Mouse (Mus musculus): ENCODE data around the gene Tmem198. TPM values are rescaled to one million over a fixed set of nuclear protein-coding genes. Genes with fewer than 3 reads are reported as not detected.

Gene Tmem198
- polyA plus RNA-seq, 1 experiment from 2014 or later, result 20.4 TPM

DNA sequence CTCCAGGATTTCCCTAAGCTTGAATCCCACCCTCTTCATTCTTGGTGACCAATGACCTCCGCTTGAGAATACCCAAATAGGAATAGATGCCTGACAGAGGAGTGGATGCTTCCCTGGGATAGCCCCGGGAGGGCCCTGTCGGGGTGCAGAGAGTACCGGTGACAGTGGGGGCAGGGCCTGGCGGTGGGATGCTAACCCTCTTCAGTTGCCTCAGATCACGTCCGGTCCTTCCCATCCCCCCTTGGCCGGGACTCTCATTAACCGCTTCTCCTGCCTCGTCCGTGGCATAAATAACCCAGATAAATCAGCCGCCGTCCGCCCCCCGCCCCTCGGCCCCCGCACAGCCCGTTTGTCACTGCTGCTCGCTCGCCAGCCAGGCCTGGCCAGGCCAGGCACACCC, 32.7 kb upstream of the Tmem198 start:
- peak overlapping the region; percentile 47 for H3K4me3 ChIP-seq

DNA sequence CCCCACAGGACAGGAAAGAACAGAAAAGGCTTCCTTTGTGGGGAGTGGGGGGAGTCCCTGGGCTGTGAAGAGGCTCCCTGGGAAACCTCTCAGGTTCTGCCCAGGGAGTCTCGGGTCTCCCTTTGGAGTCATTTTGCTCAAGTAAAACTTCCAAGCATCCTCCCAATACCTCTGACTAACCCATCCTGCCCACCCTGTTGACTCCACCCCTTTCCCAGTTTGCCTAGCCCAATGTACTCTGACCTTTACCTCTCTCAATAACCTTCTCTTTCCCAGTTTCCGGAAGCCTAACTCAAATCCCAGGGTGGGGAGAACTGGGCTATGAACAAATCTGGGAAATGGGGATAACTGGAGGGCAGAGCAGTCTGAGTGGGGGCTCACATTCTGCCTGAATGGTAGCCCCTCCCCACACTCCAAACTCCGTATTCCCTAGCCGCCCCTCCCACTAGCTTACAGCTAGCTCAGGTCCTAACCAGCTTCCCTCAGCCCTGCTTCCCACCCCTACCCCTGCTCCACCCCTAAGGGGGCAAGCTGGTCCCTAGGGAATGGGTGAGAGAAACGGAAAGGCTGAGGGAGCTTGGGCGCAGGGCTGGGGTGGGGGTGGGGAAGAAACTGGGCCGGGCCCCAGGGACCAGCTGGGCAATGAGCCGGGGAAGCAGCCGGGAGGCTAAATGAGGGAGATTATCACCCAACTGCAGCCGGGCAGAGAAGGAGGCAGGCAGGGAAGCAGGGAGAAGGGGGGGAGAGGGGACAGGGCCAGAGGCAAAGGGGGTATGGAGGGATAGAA, 31.9 kb upstream of the Tmem198 start:
- peak; percentile 54 for DNase-seq (ENCODE audit: low spot score)
- Histone ChIP-seq H3K27ac (peak overlapping the region; percentile 84), H3K4me1 (replicated peaks) (peaks cover 100% of the 10 kb centered on the region), H3K9me3 (no peaks in the 10 kb centered on the region), H3K36me3 (0 out of 2 replicates have a peak, but pooled peaks cover 2% of the 10 kb centered on the region), H3K27me3 (ENCODE audit: insufficient read depth, poor library complexity, severe bottlenecking) (peaks cover 91% of the 10 kb centered on the region), H3K4me3 (peak overlapping the region; percentile 47)
- 3% methylated on average over 10 of the region's 10 CpGs for WGBS

More for the DNA sequence above, 32.7 kb upstream of the Tmem198 start:
- DNase-seq (ENCODE audit: low spot score), result peak; percentile 52
- Histone ChIP-seq H3K27ac (peak overlapping the region; percentile 84), H3K4me1 (replicated peaks) (peaks cover 100% of the 10 kb centered on the region), H3K27me3 (ENCODE audit: insufficient read depth, poor library complexity, severe bottlenecking) (peaks cover 83% of the 10 kb centered on the region), H3K9me3 (no peaks in the 10 kb centered on the region), H3K36me3 (peaks cover 2% of the 10 kb centered on the region; the same call in 1 of the 2 replicates)
- WGBS, result under 1% methylated on average over 20 of the region's 20 CpGs

DNA sequence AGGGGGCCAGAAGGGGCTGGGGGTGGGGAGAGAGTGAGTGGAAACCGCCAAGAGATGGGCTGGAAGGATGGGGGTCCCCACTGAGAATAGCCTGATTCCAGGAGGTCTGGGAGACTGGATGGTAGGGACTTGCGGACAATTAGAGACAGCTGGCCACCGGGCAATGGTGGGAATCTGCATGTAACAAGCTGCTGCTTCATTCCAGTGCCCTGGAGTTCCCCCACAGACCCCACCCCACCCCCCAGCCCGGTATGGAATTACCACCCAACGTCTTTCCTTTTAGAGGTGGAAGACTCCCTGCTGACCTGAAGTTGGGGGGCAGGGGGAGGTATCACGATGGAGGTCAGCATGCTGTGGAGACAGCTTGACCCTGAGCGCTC, 31.3 kb upstream of the Tmem198 start:
- WGBS, result 2% methylated on average over 7 of the region's 7 CpGs
- H3K36me3 ChIP-seq, result 0 out of 2 replicates have a peak, but pooled peaks cover 2% of the 10 kb centered on the region
- peak overlapping the region; percentile 84 for H3K27ac ChIP-seq
- peak; percentile 65 for DNase-seq (ENCODE audit: low spot score)
- peaks cover 100% of the 10 kb centered on the region for H3K4me1 ChIP-seq (replicated peaks)
- H3K4me3 ChIP-seq, result peak overlapping the region; percentile 37
- H3K9me3 ChIP-seq, result no peaks in the 10 kb centered on the region
- H3K27me3 ChIP-seq (ENCODE audit: insufficient read depth, poor library complexity, severe bottlenecking), result peaks cover 92% of the 10 kb centered on the region

DNA sequence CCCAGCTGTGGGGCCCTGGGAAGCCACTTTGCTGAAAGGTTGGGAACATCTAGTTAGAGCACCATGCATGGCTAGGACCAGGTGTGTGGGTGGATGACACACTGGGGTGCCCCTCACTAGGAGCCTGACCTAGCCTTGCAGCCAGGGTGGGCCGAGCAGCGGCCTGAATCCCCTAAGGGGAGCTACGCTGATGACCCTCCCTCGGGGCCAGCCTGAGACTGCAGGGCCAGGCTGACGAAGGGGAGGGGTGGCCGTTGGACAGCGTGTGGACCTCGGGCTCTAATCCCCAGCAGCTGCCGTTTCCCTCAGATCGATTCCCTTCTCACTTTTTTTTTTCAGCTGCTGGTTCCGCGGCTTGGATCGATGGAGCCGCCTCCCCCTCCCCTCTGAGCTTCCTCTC, 30.4 kb upstream of the Tmem198 start:
- H3K27ac ChIP-seq, result peak overlapping the region; percentile 75
- no peaks in the 10 kb centered on the region for H3K9me3 ChIP-seq
- DNase-seq (ENCODE audit: low spot score), result peak; percentile 51
- H3K4me3 ChIP-seq, result peak overlapping the region; percentile 6
- H3K27me3 ChIP-seq (ENCODE audit: insufficient read depth, poor library complexity, severe bottlenecking), result peaks cover 96% of the 10 kb centered on the region
- under 1% methylated on average over 14 of the region's 14 CpGs for WGBS
- no peaks in the 10 kb centered on the region for H3K36me3 ChIP-seq
- peaks cover 100% of the 10 kb centered on the region for H3K4me1 ChIP-seq (replicated peaks)

DNA sequence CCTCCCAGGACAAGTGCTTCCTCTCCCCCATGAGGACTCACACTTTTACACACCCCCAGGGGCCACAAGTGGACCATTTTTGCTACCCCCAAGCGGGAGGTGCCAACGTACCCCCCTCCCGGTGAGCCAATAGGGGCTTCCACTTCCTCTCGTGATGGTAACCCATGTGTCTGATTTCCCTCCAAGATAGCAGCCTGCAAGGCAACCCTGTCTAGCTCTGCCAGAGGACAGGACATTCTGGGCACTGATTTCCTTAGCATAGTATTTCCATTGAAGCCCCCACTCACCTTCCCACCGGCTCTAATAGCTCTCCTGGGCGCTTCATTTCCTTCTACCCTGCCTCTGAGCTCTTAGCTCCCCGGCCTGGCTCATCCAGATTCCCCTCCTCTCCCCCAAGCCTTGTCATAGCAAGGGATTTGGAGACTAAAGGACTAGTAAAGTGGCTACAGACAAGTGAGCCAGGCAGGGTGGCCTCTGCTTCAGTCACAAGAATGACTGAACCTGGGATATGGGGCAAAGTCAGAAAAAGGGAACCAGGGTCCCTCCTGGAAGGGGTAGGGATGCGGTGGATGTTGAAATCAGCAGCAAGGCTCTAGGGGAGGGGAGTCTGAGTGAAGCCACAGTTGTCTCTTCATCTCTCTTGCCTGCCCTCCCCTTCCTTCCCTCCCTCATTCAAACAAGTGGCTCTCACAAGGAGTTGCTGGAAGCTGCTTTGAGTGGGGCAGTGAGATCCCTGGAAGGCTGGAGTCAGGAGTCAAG, 29.8 kb upstream of the Tmem198 start:
- Histone ChIP-seq H3K36me3 (no peaks in the 10 kb centered on the region), H3K9me3 (no peaks in the 10 kb centered on the region), H3K27ac (peak overlapping the region; percentile 75), H3K4me3 (peak overlapping the region; percentile 51; the same call in 1 of the 2 replicates), H3K27me3 (ENCODE audit: insufficient read depth, poor library complexity, severe bottlenecking) (peaks cover 99% of the 10 kb centered on the region), H3K4me1 (replicated peaks) (peaks cover 100% of the 10 kb centered on the region)
- peak; percentile 30 for DNase-seq (ENCODE audit: low spot score)
- 2% methylated on average over 8 of the region's 8 CpGs for WGBS

DNA sequence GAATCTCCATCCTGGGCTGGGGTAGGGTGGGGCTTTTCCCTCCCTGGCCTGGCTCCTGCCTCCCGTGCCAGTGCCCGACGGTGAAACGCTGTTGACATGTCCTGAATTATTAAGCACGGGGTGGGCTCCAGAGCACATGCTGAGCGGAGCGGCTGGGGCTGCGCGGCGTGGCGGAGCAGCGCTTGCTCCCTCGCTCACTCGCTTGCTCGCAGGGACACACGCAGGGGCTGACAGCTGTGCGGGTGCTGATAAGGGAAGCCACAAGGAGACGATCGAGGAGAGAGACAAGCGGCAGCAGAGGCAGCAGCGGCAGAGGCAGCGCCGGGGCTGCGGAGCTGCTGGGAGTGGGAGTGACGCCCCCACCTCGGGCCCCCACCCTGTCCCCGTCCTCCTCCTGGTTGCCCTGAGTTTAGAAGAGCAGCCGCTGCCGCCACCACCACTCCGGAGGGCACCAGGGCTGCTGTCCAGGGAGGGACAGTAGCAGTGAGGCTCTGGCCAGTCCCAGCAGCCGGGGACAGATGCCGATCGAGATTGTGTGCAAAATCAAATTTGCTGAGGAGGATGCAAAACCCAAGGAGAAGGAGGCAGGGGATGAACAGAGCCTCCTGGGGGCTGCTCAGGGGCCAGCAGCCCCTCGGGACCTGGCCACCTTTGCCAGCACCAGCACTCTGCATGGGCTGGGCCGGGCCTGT, 28.9 kb upstream of the Tmem198 start, which contains the start of gene Asic4:
Gene Asic4 (plus strand): TSS at position 123 of the 692 bp plus-strand sequence.
- WGBS, result 1% methylated on average over 35 of the region's 35 CpGs
- Histone ChIP-seq H3K36me3 (no peaks in the 10 kb centered on the region), H3K4me3 (peak within 1 kb of the TSS; percentile 51), H3K27me3 (ENCODE audit: insufficient read depth, poor library complexity, severe bottlenecking) (peaks cover 98% of the 10 kb centered on the region), H3K4me1 (replicated peaks) (peaks cover 98% of the 10 kb centered on the region), H3K9me3 (no peaks in the 10 kb centered on the region), H3K27ac (peak within 1 kb of the TSS; percentile 75)
- peak; percentile 50 for DNase-seq (ENCODE audit: low spot score)

DNA sequence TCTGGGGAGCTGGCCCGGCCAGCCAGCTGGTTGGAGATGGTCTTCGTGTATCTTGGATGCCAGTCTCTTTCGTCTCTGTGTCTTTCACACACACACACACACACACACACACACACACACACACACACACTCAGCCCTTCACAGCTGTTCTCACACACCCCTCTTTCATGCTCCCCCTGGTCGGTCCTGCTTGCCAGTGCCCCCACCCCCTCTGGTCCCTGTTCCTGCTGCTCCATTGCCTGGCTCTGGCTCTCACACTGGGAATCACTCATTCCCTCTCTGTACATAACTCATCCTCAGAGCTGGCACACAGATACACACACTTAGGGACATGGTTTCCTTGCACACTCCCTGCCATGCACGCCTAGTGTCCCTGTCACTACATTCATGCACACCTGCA, 27.4 kb upstream of the Tmem198 start:
- Histone ChIP-seq H3K27me3 (ENCODE audit: insufficient read depth, poor library complexity, severe bottlenecking) (peaks cover 98% of the 10 kb centered on the region), H3K36me3 (no peaks in the 10 kb centered on the region), H3K9me3 (no peaks in the 10 kb centered on the region), H3K27ac (0 out of 2 replicates have a peak overlapping the region, but pooled peaks have one; percentile 51), H3K4me1 (replicated peaks) (peaks cover 98% of the 10 kb centered on the region), H3K4me3 (peak overlapping the region; percentile 51; the same call in 1 of the 2 replicates)
- 72% methylated on average over 5 of the region's 5 CpGs for WGBS
- DNase-seq (ENCODE audit: low spot score), result no peak

DNA sequence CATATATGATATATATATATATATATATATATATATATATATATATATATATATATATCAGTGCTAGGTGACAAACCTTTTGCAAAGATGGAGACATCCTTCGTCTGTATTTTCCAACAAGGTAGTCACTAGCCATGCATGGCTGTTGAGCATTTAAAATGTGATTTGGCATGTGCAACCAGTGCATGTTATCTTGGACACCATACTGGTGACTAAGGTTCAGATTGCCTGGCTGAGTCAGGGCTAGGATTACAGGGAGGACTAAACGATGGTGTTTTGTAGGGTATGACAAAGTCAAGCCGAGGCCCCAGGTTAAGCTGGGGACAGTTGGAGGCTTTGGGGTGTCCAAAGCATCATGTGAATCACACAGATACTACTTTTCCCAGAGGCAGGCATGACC, 23.9 kb upstream of the Tmem198 start:
- H3K27me3 ChIP-seq (ENCODE audit: insufficient read depth, poor library complexity, severe bottlenecking), result peaks cover 98% of the 10 kb centered on the region
- no peak overlapping the region for H3K4me3 ChIP-seq
- H3K36me3 ChIP-seq, result no peaks in the 10 kb centered on the region
- peaks cover 88% of the 10 kb centered on the region for H3K4me1 ChIP-seq (replicated peaks)
- H3K27ac ChIP-seq, result peak overlapping the region; percentile 57
- no peak for DNase-seq (ENCODE audit: low spot score)
- WGBS, result 81% methylated on average over 3 of the region's 3 CpGs
- no peaks in the 10 kb centered on the region for H3K9me3 ChIP-seq

DNA sequence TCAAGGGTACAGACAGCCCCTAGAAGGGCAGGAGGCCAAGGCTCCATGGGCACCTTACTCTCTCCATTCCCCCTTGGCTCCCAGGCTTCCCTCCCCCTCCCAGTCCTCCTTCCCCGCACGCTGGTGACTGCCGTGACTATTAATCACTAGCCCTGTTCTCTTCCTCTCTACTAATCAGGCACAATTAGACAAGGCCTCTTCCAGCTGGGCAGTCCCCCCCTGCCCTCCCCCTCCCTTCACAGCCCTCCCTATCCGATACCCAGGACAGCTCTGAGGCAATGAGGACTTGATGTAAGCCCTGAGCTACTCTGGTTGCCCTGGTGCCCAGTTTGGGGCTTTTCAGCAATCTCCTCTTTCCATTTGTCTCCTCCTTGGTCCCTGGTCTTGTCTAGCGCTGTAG, 23.4 kb upstream of the Tmem198 start:
- Histone ChIP-seq H3K27me3 (ENCODE audit: insufficient read depth, poor library complexity, severe bottlenecking) (peaks cover 96% of the 10 kb centered on the region), H3K9me3 (no peaks in the 10 kb centered on the region), H3K36me3 (no peaks in the 10 kb centered on the region), H3K27ac (peak overlapping the region; percentile 57), H3K4me3 (no peak overlapping the region), H3K4me1 (replicated peaks) (peaks cover 83% of the 10 kb centered on the region)
- WGBS, result 27% methylated on average over 5 of the region's 5 CpGs
- no peak for DNase-seq (ENCODE audit: low spot score)

DNA sequence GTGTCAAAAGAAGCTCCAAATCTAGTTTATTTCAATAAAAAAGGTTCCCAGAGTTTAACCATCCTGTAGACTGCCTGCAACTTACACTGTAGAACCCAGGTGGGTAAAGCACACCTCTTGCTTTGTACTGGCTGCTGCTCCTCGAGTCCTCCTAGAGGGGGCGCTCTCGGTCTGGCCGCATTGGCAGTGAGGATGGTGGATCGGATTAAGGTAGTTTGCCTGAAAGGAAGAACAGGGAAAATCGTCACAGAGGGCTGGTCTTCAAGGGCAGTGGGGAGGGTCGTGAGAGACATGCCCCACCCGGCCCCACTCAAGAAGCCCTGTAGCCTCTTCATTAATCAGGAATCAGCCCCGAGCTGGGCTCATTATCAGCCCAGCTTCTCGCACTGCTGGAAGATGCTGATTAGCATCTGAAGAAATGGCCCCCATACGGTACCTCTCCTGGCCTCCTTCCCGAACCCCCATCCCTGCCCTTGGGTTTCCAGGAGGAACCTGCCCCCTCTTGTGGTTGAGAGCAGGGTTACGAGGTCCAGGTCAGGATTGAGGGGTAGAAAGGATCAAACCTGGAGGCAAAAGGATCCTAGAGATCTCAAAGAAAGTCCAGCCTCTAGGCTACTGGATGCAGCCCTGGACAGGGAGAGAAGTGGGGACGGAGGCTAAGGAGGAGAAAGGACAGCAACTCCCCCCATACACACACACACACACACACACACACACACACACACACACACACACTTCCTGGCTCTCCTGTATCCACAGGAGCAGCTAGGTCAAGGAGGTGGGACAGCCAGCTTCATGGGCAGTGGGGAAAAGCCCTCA, 22.4 kb upstream of the Tmem198 start:
- no peaks in the 10 kb centered on the region for H3K36me3 ChIP-seq
- peak overlapping the region; percentile 49; the same call in 1 of the 2 replicates for H3K4me3 ChIP-seq
- H3K4me1 ChIP-seq (replicated peaks), result peaks cover 73% of the 10 kb centered on the region
- WGBS, result 7% methylated on average over 14 of the region's 14 CpGs
- peaks cover 95% of the 10 kb centered on the region for H3K27me3 ChIP-seq (ENCODE audit: insufficient read depth, poor library complexity, severe bottlenecking)
- peak; percentile 47 for DNase-seq (ENCODE audit: low spot score)
- peak overlapping the region; percentile 85 for H3K27ac ChIP-seq
- no peaks in the 10 kb centered on the region for H3K9me3 ChIP-seq

DNA sequence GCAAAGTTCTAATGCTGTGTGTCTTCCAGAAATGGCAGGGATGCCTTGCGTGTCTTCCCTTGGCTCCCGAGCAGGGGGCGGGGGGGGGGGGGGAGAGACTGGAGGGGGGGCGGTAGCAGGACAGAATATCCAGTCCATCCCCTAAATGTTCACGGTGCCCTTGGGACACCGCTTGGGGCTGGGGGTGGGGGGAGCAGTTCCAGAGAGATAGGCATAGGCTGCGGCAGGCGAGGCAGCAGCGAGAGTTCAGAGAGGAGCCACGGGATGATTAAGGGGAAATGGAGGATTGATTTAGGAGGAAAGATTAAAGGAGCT, 21.7 kb upstream of the Tmem198 start:
- Histone ChIP-seq H3K4me3 (peak overlapping the region; percentile 49), H3K36me3 (no peaks in the 10 kb centered on the region), H3K4me1 (replicated peaks) (peaks cover 71% of the 10 kb centered on the region), H3K27me3 (ENCODE audit: insufficient read depth, poor library complexity, severe bottlenecking) (peaks cover 91% of the 10 kb centered on the region), H3K27ac (peak overlapping the region; percentile 85), H3K9me3 (no peaks in the 10 kb centered on the region)
- WGBS, result 4% methylated on average over 10 of the region's 10 CpGs
- DNase-seq (ENCODE audit: low spot score), result peak; percentile 28
